Mouse (Mus musculus) hindbrain, embryonic 14.5 days (tissue): ENCODE results near the gene Fsd1. TPM values are rescaled to one million over a fixed set of nuclear protein-coding genes. Genes with fewer than 3 reads are reported as not detected.

ENCODE experiments used
- ATAC-seq: fragments of 200-750 bp; cut with Nextera tagmentation; 2 replicates; pipeline ENCODE4 v1.8.0; 2017; ENCODE audit warnings: moderate number of reproducible peaks, mild to moderate bottlenecking, moderate TSS enrichment, moderate library complexity; ENCODE audit not compliant: low FRiP score
- DNase-seq: peaks from one replicate; pipeline ENCODE4 v3.0.0-alpha.2; 2015; ENCODE audit warnings: low spot score
- H3K27ac ChIP-seq: fragments of 300-500 bp; sonication (generic); 2 replicates; pipeline ENCODE4 v1.5.1; 2014; ENCODE audit warnings: mild to moderate bottlenecking, moderate library complexity
- H3K27me3 ChIP-seq: fragments of 300-500 bp; sonication (generic); 2 replicates; pipeline ENCODE4 v1.6.1; 2014; ENCODE audit warnings: mild to moderate bottlenecking, low read length, mixed read lengths; ENCODE audit not compliant: control insufficient read depth, insufficient read depth
- H3K36me3 ChIP-seq: fragments of 300-500 bp; sonication (generic); replicated peaks from 2 replicates; pipeline ENCODE4 v1.6.1; 2014; ENCODE audit not compliant: control insufficient read depth, insufficient read depth
- H3K4me1 ChIP-seq: fragments of 300-500 bp; sonication (generic); replicated peaks from 2 replicates; pipeline ENCODE4 v1.6.1; 2014; ENCODE audit warnings: antibody characterized with exemption, low read length, mixed read lengths; ENCODE audit not compliant: control insufficient read depth, insufficient read depth
- H3K4me2 ChIP-seq: fragments of 300-500 bp; sonication (generic); replicated peaks from 2 replicates; pipeline ENCODE4 v1.6.1; 2014; ENCODE audit warnings: mild to moderate bottlenecking, moderate library complexity
- H3K4me3 ChIP-seq: fragments of 300-500 bp; sonication (generic); replicated peaks from 2 replicates; pipeline ENCODE4 v1.5.1; 2014; ENCODE audit warnings: mild to moderate bottlenecking, low read length
- H3K9ac ChIP-seq: fragments of 300-500 bp; sonication (generic); 2 replicates; pipeline ENCODE4 v1.6.1; 2014
- H3K9me3 ChIP-seq: fragments of 300-500 bp; sonication (generic); 2 replicates; pipeline ENCODE4 v1.6.1; 2016; ENCODE audit warnings: low read length; ENCODE audit not compliant: control insufficient read depth
- WGBS: fragments of 180-500 bp; shearing (Covaris S2); extraction: QIAGEN DNeasy Blood & Tissue Kit; methylation state at CpG from one replicate; pipeline ENCODE4 v1.1.7; 2014; 5-methylcytosine and 5-hydroxymethylcytosine counted together
- polyA plus RNA-seq: library from polyadenylated mRNA; unstranded; fragments of >200 nt; fragmentation: Nextera tagmentation; extraction: Ambion mirVana; gene quantifications from 2 replicates; pipeline ENCODE4 v1.2.1, GENCODE M21; 2014

Gene Fsd1
- polyA plus RNA-seq, 1 experiment from 2014 or later, result 167 TPM

DNA sequence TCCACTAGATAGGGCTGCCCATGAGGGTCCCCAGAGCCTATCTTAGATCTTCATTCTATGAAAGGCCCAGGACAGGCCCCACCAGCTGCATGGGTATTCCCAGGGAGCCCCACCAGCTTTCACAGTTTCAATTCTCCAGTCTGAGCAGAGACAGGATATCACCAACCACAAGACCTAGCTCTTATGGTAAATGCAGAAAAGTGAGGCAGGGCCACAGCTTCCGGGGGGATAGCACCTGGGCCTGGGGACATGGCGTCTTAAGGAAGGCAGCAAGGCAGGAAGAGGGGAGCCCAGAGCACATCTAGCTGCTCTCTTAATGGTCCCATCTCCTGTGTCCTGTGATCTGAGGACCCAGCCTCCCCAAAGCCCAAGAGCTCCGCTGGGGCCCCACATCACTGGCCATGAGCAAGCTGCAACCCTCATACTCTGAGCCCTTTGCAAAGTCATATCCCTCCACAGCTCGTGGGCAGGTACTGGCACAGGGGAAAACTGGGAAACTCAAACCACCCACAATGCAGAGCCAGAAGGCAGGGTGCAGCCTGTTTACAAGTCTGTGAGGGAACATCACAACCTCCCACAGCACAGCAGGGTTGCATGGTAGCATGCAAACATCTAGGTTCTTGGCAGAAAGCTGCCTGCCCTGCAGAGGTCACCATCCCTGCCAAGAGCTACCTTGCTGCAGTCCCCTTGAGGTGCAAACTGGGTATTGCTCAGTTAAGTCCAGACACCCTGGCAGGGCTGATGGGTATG is 35.0 kb downstream of the Fsd1 start:
- 0 out of 2 replicates have a peak overlapping the region, but pooled peaks have one; percentile 12 for H3K9ac ChIP-seq
- H3K27me3 ChIP-seq, result no peaks in the 10 kb centered on the region
- peaks cover 14% of the 10 kb centered on the region; the same call in 1 of the 2 replicates for H3K4me1 ChIP-seq
- no peak overlapping the region for H3K4me3 ChIP-seq
- peak overlapping the region; percentile 34; the same call in 1 of the 2 replicates for H3K27ac ChIP-seq
- H3K9me3 ChIP-seq, result no peaks in the 10 kb centered on the region
- whole genome bisulfite sequencing, result 88% methylated on average over 4 of the region's 4 CpGs
- DNase-seq (no peak), ATAC-seq (no peak)
- no peak overlapping the region for H3K4me2 ChIP-seq
- H3K36me3 ChIP-seq, result peaks cover 39% of the 10 kb centered on the region

DNA sequence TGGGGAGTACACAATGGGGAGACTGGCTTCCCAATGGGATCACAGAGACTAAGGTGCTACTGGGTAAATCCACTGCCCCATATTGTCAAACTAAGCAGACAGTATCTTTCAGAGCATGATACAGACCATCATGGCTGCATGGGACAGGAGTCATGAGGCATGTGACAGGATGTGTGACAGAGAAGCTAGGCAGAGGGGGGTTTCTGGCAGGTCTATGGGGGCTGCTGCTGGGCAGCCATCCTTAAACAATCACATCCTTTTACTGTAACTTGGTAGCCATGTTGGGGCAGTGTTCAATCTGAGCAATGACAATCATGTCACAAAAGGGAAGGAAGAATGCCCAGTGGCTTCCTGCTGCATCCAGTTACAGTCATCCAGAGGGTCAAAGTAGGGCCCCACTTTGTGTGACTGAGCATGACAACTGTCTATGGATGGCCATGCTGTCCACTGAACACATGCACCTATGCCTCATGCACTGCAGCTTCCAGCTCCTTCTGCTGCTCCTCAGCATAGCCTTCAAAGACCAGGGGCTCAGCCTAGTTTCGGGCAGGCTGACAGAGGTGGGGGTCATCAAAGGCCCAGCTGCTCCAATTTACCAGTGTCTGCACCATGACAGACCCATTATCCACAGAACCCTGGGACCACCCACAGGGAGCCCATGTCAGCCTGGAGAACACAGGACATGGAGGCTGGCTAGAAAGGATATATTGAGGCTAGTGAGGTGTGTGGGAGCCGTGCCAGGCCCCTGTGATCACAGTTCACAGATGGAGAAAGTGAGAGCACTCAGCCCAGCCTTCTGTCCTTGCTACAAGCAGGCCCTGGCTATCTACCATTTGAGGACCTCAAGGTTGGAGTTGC is 36.1 kb downstream of the Fsd1 start:
- DNase-seq (no peak), ATAC-seq (no peak)
- H3K27me3 ChIP-seq, result no peaks in the 10 kb centered on the region
- no peak overlapping the region for H3K4me2 ChIP-seq
- peaks cover 14% of the 10 kb centered on the region; the same call in 1 of the 2 replicates for H3K4me1 ChIP-seq
- 40% methylated on average over 2 of the region's 2 CpGs for WGBS
- no peaks in the 10 kb centered on the region for H3K9me3 ChIP-seq
- H3K36me3 ChIP-seq, result peaks cover 33% of the 10 kb centered on the region
- no peak overlapping the region for H3K4me3 ChIP-seq
- H3K27ac ChIP-seq, result peak overlapping the region; percentile 28; the same call in 1 of the 2 replicates
- H3K9ac ChIP-seq, result no peak overlapping the region

DNA sequence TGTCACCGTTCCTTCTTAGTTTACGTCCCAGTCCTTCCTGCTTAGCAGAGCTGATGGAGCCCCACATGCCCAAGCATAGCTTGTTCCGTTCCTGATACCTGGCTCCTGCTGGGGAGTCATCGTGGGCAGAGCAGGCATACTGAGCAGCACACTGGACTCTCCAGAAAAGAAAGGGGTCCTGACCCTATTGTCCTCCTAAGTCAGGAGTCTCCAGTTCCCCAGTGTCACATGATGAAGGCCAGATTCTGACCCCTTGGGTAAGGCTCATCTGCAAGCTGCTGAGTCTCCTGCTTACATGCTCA is 36.6 kb downstream of the Fsd1 start:
- H3K36me3 ChIP-seq, result peaks cover 33% of the 10 kb centered on the region
- H3K4me2 ChIP-seq, result no peak overlapping the region
- DNase-seq, result no peak
- H3K9ac ChIP-seq, result no peak overlapping the region
- no peaks in the 10 kb centered on the region for H3K9me3 ChIP-seq
- peaks cover 14% of the 10 kb centered on the region; the same call in 1 of the 2 replicates for H3K4me1 ChIP-seq
- no peaks in the 10 kb centered on the region for H3K27me3 ChIP-seq
- H3K4me3 ChIP-seq, result no peak overlapping the region
- 0 out of 2 replicates have a peak overlapping the region, but pooled peaks have one; percentile 28 for H3K27ac ChIP-seq
- 81% methylated on average over 4 of the region's 4 CpGs for WGBS
- ATAC-seq, result no peak

DNA sequence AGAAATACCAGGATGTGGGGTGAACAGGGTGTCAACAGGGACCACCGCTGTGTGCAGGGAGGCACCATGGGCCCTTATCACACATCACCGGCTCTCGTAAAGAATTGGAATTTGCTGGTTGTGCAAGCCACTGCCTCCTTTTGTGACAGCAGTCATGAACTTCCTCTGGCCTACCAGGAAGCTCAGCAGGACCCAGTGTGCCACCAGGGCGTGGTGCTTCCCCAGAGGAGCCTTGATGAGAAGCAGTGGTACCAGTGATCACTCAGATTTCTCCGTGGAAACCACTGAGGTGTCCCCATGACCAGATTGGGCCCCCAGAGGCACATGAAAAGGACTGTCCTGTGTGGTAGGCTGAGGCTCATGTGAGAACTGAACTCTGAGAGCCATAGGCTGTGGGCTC is 37.1 kb downstream of the Fsd1 start:
- Histone ChIP-seq H3K4me2 (no peak overlapping the region), H3K9me3 (no peaks in the 10 kb centered on the region), H3K4me1 (peaks cover 14% of the 10 kb centered on the region; the same call in 1 of the 2 replicates), H3K27ac (0 out of 2 replicates have a peak overlapping the region, but pooled peaks have one; percentile 28), H3K27me3 (no peaks in the 10 kb centered on the region), H3K4me3 (no peak overlapping the region), H3K36me3 (peaks cover 30% of the 10 kb centered on the region), H3K9ac (no peak overlapping the region)
- DNase-seq (no peak), ATAC-seq (no peak)
- WGBS, result 78% methylated on average over 5 of the region's 5 CpGs

DNA sequence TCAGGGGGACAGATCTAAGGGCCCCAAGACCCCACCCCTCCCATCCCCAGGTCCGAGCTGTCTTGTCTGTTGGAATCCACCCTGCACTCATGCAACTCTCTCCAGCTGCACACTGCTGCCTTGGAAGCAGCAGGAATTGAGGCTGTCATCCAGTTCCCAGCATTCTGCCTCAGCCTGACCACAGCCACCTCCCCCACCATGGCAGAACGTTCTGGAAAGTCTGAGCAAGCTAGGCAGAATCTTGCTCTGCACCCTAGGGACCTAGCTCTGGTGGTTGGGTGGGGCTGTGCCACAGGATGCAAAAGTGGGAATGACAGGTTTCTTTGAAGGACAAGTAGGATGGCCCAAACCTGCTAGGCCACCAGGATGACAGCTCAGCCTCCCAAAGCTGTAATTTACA is 38.2 kb downstream of the Fsd1 start:
- ATAC-seq, result no peak
- peaks cover 28% of the 10 kb centered on the region for H3K36me3 ChIP-seq
- H3K9ac ChIP-seq, result no peak overlapping the region
- H3K9me3 ChIP-seq, result no peaks in the 10 kb centered on the region
- peaks cover 14% of the 10 kb centered on the region; the same call in 1 of the 2 replicates for H3K4me1 ChIP-seq
- H3K4me3 ChIP-seq, result no peak overlapping the region
- no peaks in the 10 kb centered on the region for H3K27me3 ChIP-seq
- H3K27ac ChIP-seq, result no peak overlapping the region
- no peak for DNase-seq
- 69% methylated on average over 2 of the region's 2 CpGs for WGBS
- no peak overlapping the region for H3K4me2 ChIP-seq

DNA sequence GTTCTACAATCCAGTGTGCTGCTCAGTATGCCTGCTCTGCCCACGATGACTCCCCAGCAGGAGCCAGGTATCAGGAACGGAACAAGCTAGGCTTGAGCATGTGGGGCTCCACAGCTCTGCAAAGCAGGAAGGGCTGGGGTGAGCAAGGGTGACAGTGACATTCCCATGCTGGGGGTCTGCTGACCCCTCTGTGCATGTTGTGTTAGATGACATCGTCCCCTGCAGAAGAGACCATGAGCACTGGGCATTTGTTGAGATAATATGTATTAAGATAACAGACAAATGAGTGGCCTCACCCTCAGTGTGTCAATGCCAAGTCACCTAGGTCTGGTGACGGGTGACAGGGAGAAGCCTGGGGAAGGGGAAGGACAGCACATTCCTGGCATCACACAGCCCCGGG is 38.6 kb downstream of the Fsd1 start:
- H3K27ac ChIP-seq, result no peak overlapping the region
- no peaks in the 10 kb centered on the region for H3K9me3 ChIP-seq
- H3K4me1 ChIP-seq, result peaks cover 14% of the 10 kb centered on the region; the same call in 1 of the 2 replicates
- no peaks in the 10 kb centered on the region for H3K27me3 ChIP-seq
- H3K4me3 ChIP-seq, result no peak overlapping the region
- ATAC-seq, result no peak
- WGBS, result 87% methylated on average over 5 of the region's 5 CpGs
- peaks cover 23% of the 10 kb centered on the region for H3K36me3 ChIP-seq
- DNase-seq, result no peak
- H3K9ac ChIP-seq, result no peak overlapping the region
- H3K4me2 ChIP-seq, result no peak overlapping the region

DNA sequence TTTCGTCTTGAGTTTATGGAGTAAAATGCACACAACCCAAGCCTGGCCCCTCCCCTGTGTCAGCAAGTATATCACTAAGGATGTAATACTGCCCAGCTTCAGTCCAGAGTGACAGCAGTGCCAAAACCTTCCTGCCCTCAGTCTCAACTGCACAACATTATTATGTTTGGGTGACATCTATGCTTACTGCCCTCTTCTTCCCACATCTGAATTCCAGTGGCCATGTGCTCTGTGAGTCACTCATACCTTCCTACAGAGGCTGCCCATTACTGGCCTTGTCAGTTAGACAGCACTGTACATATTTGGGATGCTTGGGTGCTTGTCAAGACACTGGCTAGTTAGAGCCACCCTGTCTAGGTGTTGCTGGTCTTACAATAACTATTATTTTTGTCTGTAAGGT is 40.0 kb downstream of the Fsd1 start:
- no peak overlapping the region for H3K4me2 ChIP-seq
- no peak overlapping the region for H3K9ac ChIP-seq
- no peak overlapping the region for H3K27ac ChIP-seq
- no peaks in the 10 kb centered on the region for H3K27me3 ChIP-seq
- H3K4me3 ChIP-seq, result no peak overlapping the region
- H3K36me3 ChIP-seq, result peaks cover 20% of the 10 kb centered on the region
- no peak for DNase-seq
- H3K4me1 ChIP-seq, result peaks cover 14% of the 10 kb centered on the region; the same call in 1 of the 2 replicates
- no peaks in the 10 kb centered on the region for H3K9me3 ChIP-seq
- 95% methylated on average over 1 of the region's 1 CpGs for WGBS
- ATAC-seq, result no peak

DNA sequence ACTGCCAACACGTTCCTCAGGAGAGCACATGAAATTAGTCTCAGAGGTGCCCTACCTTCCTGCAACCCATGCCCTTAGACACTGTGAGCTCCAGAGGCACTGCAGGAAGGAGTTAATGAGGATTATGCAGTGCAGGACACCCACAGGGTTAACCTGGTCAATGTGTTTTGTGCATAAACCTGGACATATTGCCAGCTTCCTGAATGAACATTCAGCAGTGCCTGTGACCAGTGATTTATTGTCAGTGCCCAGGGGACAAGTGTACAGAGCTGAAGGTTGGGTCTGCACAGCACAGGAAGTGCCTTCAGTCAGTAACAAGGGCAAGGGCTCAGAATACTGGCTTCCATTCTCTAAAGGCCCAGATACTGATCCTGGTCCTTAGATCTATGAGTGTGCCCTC is 40.6 kb downstream of the Fsd1 start:
- H3K27me3 ChIP-seq, result no peaks in the 10 kb centered on the region
- peaks cover 21% of the 10 kb centered on the region for H3K36me3 ChIP-seq
- peaks cover 14% of the 10 kb centered on the region; the same call in 1 of the 2 replicates for H3K4me1 ChIP-seq
- no peaks in the 10 kb centered on the region for H3K9me3 ChIP-seq
- no peak overlapping the region for H3K27ac ChIP-seq
- H3K4me3 ChIP-seq, result no peak overlapping the region
- DNase-seq (no peak), ATAC-seq (no peak)
- no peak overlapping the region for H3K4me2 ChIP-seq
- WGBS, result 85% methylated on average over 1 of the region's 1 CpGs
- no peak overlapping the region for H3K9ac ChIP-seq

DNA sequence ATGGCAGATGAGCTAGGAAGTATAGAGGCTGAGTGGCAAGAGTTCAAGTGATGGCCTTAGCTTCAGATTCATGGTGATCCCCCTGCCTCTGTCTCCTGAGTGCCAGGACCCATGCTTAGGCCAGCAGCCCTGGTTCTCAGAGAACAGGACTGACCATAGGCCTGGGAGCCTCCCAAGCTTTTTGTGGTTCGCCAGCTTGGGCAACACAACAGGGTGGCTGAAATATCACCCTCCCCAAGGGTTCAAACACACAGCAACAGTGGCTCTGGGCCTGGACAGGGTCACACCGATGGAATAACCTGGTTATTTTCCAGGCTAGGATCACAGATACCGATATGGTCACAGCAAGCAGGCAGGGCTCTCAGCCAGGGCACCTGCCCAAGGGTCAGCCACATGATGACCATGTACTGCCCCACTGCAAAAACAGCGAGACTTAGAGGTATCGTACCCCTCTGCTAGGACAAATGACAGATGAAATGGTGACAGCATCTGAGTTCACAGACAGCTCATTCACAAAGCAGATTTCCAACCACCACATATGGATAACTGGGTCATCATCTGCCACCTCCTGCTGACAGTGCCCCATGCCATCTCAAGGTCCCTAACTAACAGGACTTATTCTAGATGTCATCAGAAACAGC is 41.6 kb downstream of the Fsd1 start:
- Histone ChIP-seq H3K4me1 (0 out of 2 replicates have a peak, but pooled peaks cover 8% of the 10 kb centered on the region), H3K27ac (no peak overlapping the region), H3K36me3 (peaks cover 29% of the 10 kb centered on the region), H3K27me3 (no peaks in the 10 kb centered on the region), H3K4me3 (no peak overlapping the region), H3K9me3 (no peaks in the 10 kb centered on the region), H3K4me2 (no peak overlapping the region), H3K9ac (no peak overlapping the region)
- DNase-seq (no peak), ATAC-seq (no peak)
- WGBS, result 95% methylated on average over 5 of the region's 5 CpGs
